Mouse (Mus musculus): ENCODE data around the gene Cdc20. TPM values are rescaled to one million over a fixed set of nuclear protein-coding genes. Genes with fewer than 3 reads are reported as not detected.

The Cdc20 gene
- total RNA-seq, 2 experiments from 2014 or later = 24.9 to 25.3 TPM

Other genes with a start within 250 kb of the Cdc20 start
- gene Ptprf, start 145.9 kb downstream of the Cdc20 start, total RNA-seq (2021) = 10 to 100 TPM; 22.6 to 29.3 TPM
- 10 to 100 TPM; 12.8 to 12.9 TPM for gene Szt2, start 28.1 kb downstream of the Cdc20 start, total RNA-seq (2021)
- 10 to 100 TPM; 44.3 to 46.2 TPM for gene Med8, start 28.0 kb downstream of the Cdc20 start, total RNA-seq (2021)
- gene Elovl1, start 9.3 kb downstream of the Cdc20 start, total RNA-seq (2021) = 10 to 100 TPM; 37.5 to 37.7 TPM
- gene Mpl, start 20.2 kb upstream of the Cdc20 start, total RNA-seq (2021) = under 1 TPM; 0.12 to 0.34 TPM
- 100 to 1,000 TPM; 114 to 120 TPM for gene Tie1, start 52.7 kb upstream of the Cdc20 start, total RNA-seq (2021)
- not detected for gene 2610528J11Rik, start 89.6 kb upstream of the Cdc20 start, total RNA-seq (2021)
- gene Tmem125, start 106.7 kb upstream of the Cdc20 start, total RNA-seq (2021) = under 1 TPM in 1 of 2 experiments, not detected in 1; 0.12 TPM
- gene Cfap57, start 183.4 kb upstream of the Cdc20 start, total RNA-seq (2021) = under 1 TPM; 0.07 to 0.17 TPM
- gene Ebna1bp2, start 183.4 kb upstream of the Cdc20 start, total RNA-seq (2021) = 10 to 100 TPM; 39.8 to 49.6 TPM
- not detected for gene Olfr62, start 221.6 kb upstream of the Cdc20 start, total RNA-seq (2021)